Mouse (Mus musculus): ENCODE measurements around the gene Nufip1.

Nufip1 gene

GRCm38 (mm10) chr14:76178447-76178846, 67.8 kb downstream of the Nufip1 start:
- DNase-seq (ENCODE audit: low read depth in 1 of 2, low spot score in 2 of 2), result no peak

- peak; percentile 48 to 58 for DNase-seq (ENCODE audit: low read depth in 1 of 2, low spot score in 2 of 2)
Measured at GRCm38 (mm10) chr14:76179343-76179742, 68.7 kb downstream of the Nufip1 start.

- DNase-seq (ENCODE audit: low read depth in 1 of 2, low spot score in 2 of 2), result no peak
Measured at GRCm38 (mm10) chr14:76185358-76185757, 74.7 kb downstream of the Nufip1 start.

GRCm38 (mm10) chr14:76186299-76186698, 75.6 kb downstream of the Nufip1 start:
- DNase-seq (ENCODE audit: low read depth in 1 of 2, low spot score in 2 of 2), result no peak
